Mouse (Mus musculus): Measurements from ENCODE around the gene Tedc2. TPM values are rescaled to one million over a fixed set of nuclear protein-coding genes. Genes with fewer than 3 reads are reported as not detected.
A peak's percentile ranks its signal among the peaks of the same experiment; 100 is the strongest.

Tedc2 gene
- polyA plus RNA-seq, 1 experiment, result 3.7 TPM

- no peak for TF ChIP-seq POLR2AphosphoS2 (IDR thresholded peaks at IDR 0.05; ENCODE audit: insufficient read length, low read depth)
- no peak for TF ChIP-seq MAX (IDR thresholded peaks at IDR 0.05; ENCODE audit: low read depth)
- no peak for TF ChIP-seq E2F4 (IDR thresholded peaks at IDR 0.05; ENCODE audit: insufficient read depth)
- TF ChIP-seq SRF (IDR thresholded peaks at IDR 0.05; ENCODE audit: control insufficient read depth, insufficient read length, low read depth), result no peak
- TF ChIP-seq USF1 (IDR thresholded peaks at IDR 0.05; ENCODE audit: low read depth), result no peak
- no peak for TF ChIP-seq MYOD1 (IDR thresholded peaks at IDR 0.05; ENCODE audit: control insufficient read depth in 1 of 3, insufficient read length in 2 of 3, low read depth in 2 of 3)
- no peak for TF ChIP-seq CEBPB (IDR thresholded peaks at IDR 0.05; ENCODE audit: insufficient read depth, poor library complexity, severe bottlenecking)
- no peak for TF ChIP-seq TCF12 (IDR thresholded peaks at IDR 0.05; ENCODE audit: insufficient read depth, poor library complexity, severe bottlenecking)
- H3ac ChIP-seq (ENCODE audit: control insufficient read depth, insufficient read length), result no peak overlapping the region
- no peaks in the 10 kb centered on the region for H3K27me3 ChIP-seq (ENCODE audit: control insufficient read depth, insufficient read depth, insufficient read length)
- H3K36me3 ChIP-seq (ENCODE audit: control insufficient read depth, insufficient read depth), result no peaks in the 10 kb centered on the region
- H3K4me2 ChIP-seq (ENCODE audit: low read depth), result no peak overlapping the region
- no peaks in the 10 kb centered on the region for H3K79me2 ChIP-seq (ENCODE audit: control insufficient read depth, insufficient read depth)
- no peak overlapping the region for H3K4me3 ChIP-seq
These were observed 39.1 kb upstream of the Tedc2 start for GRCm38 (mm10) chr17:24259702-24260101.

- Histone ChIP-seq H3K79me2 (ENCODE audit: control insufficient read depth, insufficient read depth) (no peaks in the 10 kb centered on the region), H3K4me3 (no peak overlapping the region), H3K4me2 (ENCODE audit: low read depth) (no peak overlapping the region), H3K36me3 (ENCODE audit: control insufficient read depth, insufficient read depth) (no peaks in the 10 kb centered on the region), H3ac (ENCODE audit: control insufficient read depth, insufficient read length) (no peak overlapping the region), H3K27me3 (ENCODE audit: control insufficient read depth, insufficient read depth, insufficient read length) (no peaks in the 10 kb centered on the region)
- TF ChIP-seq POLR2AphosphoS2 (IDR thresholded peaks at IDR 0.05; ENCODE audit: insufficient read length, low read depth), result no peak
- TF ChIP-seq POLR2A (IDR thresholded peaks at IDR 0.05; ENCODE audit: insufficient read length, low read depth), result no peak
- no peak for TF ChIP-seq MYOD1 (IDR thresholded peaks at IDR 0.05; ENCODE audit: control insufficient read depth in 1 of 3, insufficient read length in 2 of 3, low read depth in 2 of 3)
- no peak for TF ChIP-seq TCF12 (IDR thresholded peaks at IDR 0.05; ENCODE audit: insufficient read depth, poor library complexity, severe bottlenecking)
- TF ChIP-seq SRF (IDR thresholded peaks at IDR 0.05; ENCODE audit: control insufficient read depth, insufficient read length, low read depth), result no peak
- no peak for TF ChIP-seq E2F4 (IDR thresholded peaks at IDR 0.05; ENCODE audit: insufficient read depth)
- no peak for TF ChIP-seq TCF3 (IDR thresholded peaks at IDR 0.05; ENCODE audit: insufficient read length, low read depth)
- no peak for TF ChIP-seq MYOG (IDR thresholded peaks at IDR 0.05; ENCODE audit: control insufficient read depth in 1 of 3, insufficient read depth in 1 of 3, insufficient read length in 2 of 3, low read depth in 2 of 3)
- TF ChIP-seq MAX (IDR thresholded peaks at IDR 0.05; ENCODE audit: low read depth), result no peak
These were observed 38.3 kb upstream of the Tedc2 start for GRCm38 (mm10) chr17:24258981-24259380.

- H3K36me3 ChIP-seq (ENCODE audit: control insufficient read depth, insufficient read depth), result no peaks in the 10 kb centered on the region
- TF ChIP-seq MAX (IDR thresholded peaks at IDR 0.05; ENCODE audit: low read depth) (no peak), REST (IDR thresholded peaks at IDR 0.05; ENCODE audit: insufficient read depth, insufficient read length) (no peak), SRF (IDR thresholded peaks at IDR 0.05; ENCODE audit: control insufficient read depth, insufficient read length, low read depth) (no peak), USF1 (IDR thresholded peaks at IDR 0.05; ENCODE audit: low read depth) (no peak), MYOD1 (IDR thresholded peaks at IDR 0.05; ENCODE audit: control insufficient read depth in 1 of 3, insufficient read length in 2 of 3, low read depth in 2 of 3) (no peak), TCF3 (IDR thresholded peaks at IDR 0.05; ENCODE audit: insufficient read length, low read depth) (no peak), E2F4 (IDR thresholded peaks at IDR 0.05; ENCODE audit: insufficient read depth) (no peak), POLR2AphosphoS2 (IDR thresholded peaks at IDR 0.05; ENCODE audit: insufficient read length, low read depth) (no peak), CEBPB (IDR thresholded peaks at IDR 0.05; ENCODE audit: insufficient read depth, poor library complexity, severe bottlenecking) (no peak), TCF12 (IDR thresholded peaks at IDR 0.05; ENCODE audit: insufficient read depth, poor library complexity, severe bottlenecking) (no peak), POLR2A (IDR thresholded peaks at IDR 0.05; ENCODE audit: insufficient read length, low read depth) (no peak), MYOG (IDR thresholded peaks at IDR 0.05; ENCODE audit: control insufficient read depth in 1 of 3, insufficient read depth in 1 of 3, insufficient read length in 2 of 3, low read depth in 2 of 3) (no peak)
- peak overlapping the region; percentile 64 for H3K4me3 ChIP-seq
- H3ac ChIP-seq (ENCODE audit: control insufficient read depth, insufficient read length), result no peak overlapping the region
- no peak overlapping the region for H3K4me2 ChIP-seq (ENCODE audit: low read depth)
- H3K27me3 ChIP-seq (ENCODE audit: control insufficient read depth, insufficient read depth, insufficient read length), result no peaks in the 10 kb centered on the region
- peaks cover 30% of the 10 kb centered on the region for H3K79me2 ChIP-seq (ENCODE audit: control insufficient read depth, insufficient read depth)
These were observed 31.7 kb upstream of the Tedc2 start for GRCm38 (mm10) chr17:24252329-24252728.

GRCm38 (mm10) chr17:24251320-24252069 is 30.8 kb upstream of the Tedc2 start, which contains the start of gene Ccnf:
Ccnf (minus strand) TSS chr17:24251484.
- Histone ChIP-seq H3K4me2 (ENCODE audit: low read depth) (peak within 1 kb of the TSS; percentile 92), H3K27me3 (ENCODE audit: control insufficient read depth, insufficient read depth, insufficient read length) (no peaks in the 10 kb centered on the region), H3ac (ENCODE audit: control insufficient read depth, insufficient read length) (peak within 1 kb of the TSS; percentile 93), H3K36me3 (ENCODE audit: control insufficient read depth, insufficient read depth) (no peaks in the 10 kb centered on the region), H3K4me3 (peak within 1 kb of the TSS; percentile 64), H3K79me2 (ENCODE audit: control insufficient read depth, insufficient read depth) (peaks cover 30% of the 10 kb centered on the region)
- TF ChIP-seq POLR2A (IDR thresholded peaks at IDR 0.05; ENCODE audit: insufficient read length, low read depth), result peak; percentile 60
- TF ChIP-seq SRF (IDR thresholded peaks at IDR 0.05; ENCODE audit: control insufficient read depth, insufficient read length, low read depth), result no peak
- no peak for TF ChIP-seq TCF3 (IDR thresholded peaks at IDR 0.05; ENCODE audit: insufficient read length, low read depth)
- TF ChIP-seq MYOD1 (IDR thresholded peaks at IDR 0.05; ENCODE audit: control insufficient read depth in 1 of 3, insufficient read length in 2 of 3, low read depth in 2 of 3), result peak in 1 of 3 experiments; percentile 8
- TF ChIP-seq POLR2AphosphoS2 (IDR thresholded peaks at IDR 0.05; ENCODE audit: insufficient read length, low read depth), result peak; percentile 66
- TF ChIP-seq E2F4 (IDR thresholded peaks at IDR 0.05; ENCODE audit: insufficient read depth), result peak; percentile 77
- TF ChIP-seq MAX (IDR thresholded peaks at IDR 0.05; ENCODE audit: low read depth), result no peak
- TF ChIP-seq MYOG (IDR thresholded peaks at IDR 0.05; ENCODE audit: control insufficient read depth in 1 of 3, insufficient read depth in 1 of 3, insufficient read length in 2 of 3, low read depth in 2 of 3), result no peak
- TF ChIP-seq REST (IDR thresholded peaks at IDR 0.05; ENCODE audit: insufficient read depth, insufficient read length), result no peak
- no peak for TF ChIP-seq TCF12 (IDR thresholded peaks at IDR 0.05; ENCODE audit: insufficient read depth, poor library complexity, severe bottlenecking)
- TF ChIP-seq CEBPB (IDR thresholded peaks at IDR 0.05; ENCODE audit: insufficient read depth, poor library complexity, severe bottlenecking), result no peak
- no peak for TF ChIP-seq USF1 (IDR thresholded peaks at IDR 0.05; ENCODE audit: low read depth)
